Mouse (Mus musculus) embryonic stem cell, embryonic (primary cell): ENCODE data around the gene Tmem106b.

Source experiments
- CTCF ChIA-PET, 4 experiments: fragments of 300-600 bp in 2 of 4; fragments of 350-600 bp in 2 of 4; sonication (Branson Sonifier 250); formaldehyde crosslinking; loops; one replicate each; lab custom pipeline; 2022; ENCODE audit warnings: inconsistent platforms in 2 of 4; lab: Charles Lee
- POLR2A ChIA-PET, 4 experiments: fragments of 300-600 bp in 2 of 4; fragments of 350-600 bp in 2 of 4; sonication (Branson Sonifier 250); formaldehyde crosslinking; loops; one replicate each; lab custom pipeline; 2022; ENCODE audit warnings: antibody characterized with exemption in 4 of 4, inconsistent platforms in 1 of 4; lab: Charles Lee

The Tmem106b gene

DNA sequence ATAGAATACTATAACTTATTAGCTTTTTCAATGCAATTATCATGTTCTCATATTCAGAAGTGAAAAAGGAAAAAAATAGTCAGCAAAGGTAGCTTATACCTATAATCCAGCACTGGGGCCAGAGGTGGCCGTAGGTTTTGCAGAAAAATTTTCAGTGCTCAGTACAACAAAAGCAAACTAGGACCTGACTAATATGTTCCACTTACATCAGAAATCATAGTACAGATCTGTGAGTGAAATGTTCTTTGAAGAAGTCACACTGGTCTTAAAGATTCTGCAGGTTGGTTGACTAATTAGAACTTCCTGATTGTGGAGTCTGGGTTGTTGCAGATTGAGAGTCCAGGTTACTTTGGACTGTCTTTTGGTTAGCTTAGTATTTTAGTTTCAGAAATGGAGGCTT lies 67.7 kb downstream of the Tmem106b start:
- CTCF ChIA-PET, result no interaction called here
- POLR2A ChIA-PET, result no interaction called here
